ENCODE assay signal across 8 mouse cellular contexts in the genomic region with DNA sequence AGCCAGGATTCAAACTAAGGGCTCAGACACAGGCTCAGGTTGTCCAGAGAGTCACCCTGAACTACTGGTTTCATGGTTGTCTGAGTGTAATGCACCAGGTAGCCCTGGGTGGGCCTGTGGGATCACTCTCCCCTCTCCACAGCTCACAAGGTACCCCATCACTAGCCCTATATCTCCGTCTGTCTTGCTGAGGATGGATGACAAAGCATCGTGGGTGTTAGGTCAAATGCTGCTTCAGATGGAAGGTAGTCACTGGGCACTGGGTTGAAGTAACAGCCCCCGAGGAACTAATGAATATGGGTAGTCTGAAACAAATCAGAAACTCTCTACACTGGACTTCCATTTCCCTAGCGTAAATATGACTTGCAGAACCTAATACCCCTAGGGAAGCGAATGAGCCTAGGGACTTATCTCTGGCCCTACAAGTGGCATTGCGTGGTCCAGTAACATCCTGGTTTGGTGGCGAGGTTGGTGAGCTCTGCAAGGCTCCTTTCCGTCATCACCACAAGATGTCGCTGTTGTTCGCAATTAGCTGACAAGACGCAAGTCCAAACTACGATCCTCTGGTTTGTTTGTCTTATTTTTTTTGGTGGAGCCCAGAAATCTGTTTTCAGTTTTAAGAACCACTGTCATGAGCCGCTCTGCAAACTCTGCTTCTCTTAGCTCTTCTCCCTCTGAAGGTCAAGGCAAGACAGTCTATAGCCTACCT. TPM values are rescaled to one million over a fixed set of nuclear protein-coding genes. Genes with fewer than 3 reads are reported as not detected.
A peak's percentile ranks its signal among the peaks of the same experiment; 100 is the strongest.
DNase-seq lines count a peak whose midpoint lies in the region; ATAC-seq lines count a peak whose summit lies in the region.

No protein-coding gene starts in this region.

- H3K36me3 ChIP-seq in hindbrain, embryonic 10.5 days, result no peaks in the 10 kb centered on the region
- no peaks in the 10 kb centered on the region for H3K36me3 ChIP-seq in hindbrain, embryonic 13.5 days
- no peaks in the 10 kb centered on the region for H3K36me3 ChIP-seq in limb, embryonic 13.5 days
- H3K36me3 ChIP-seq in midbrain, embryonic 15.5 days (replicated peaks), result no peaks in the 10 kb centered on the region

- ATAC-seq in hindbrain, embryonic 13.5 days (ENCODE audit: low FRiP score), result no peak
- peak; percentile 76 for ATAC-seq in granulocyte monocyte progenitor cell, adult 5-6 weeks (replicated peaks; ENCODE audit: poor library complexity, severe bottlenecking)
- ATAC-seq in limb, embryonic 13.5 days (ENCODE audit: low FRiP score, low read depth), result peak; percentile 69; the same call in 1 of the 2 replicates
- ATAC-seq in midbrain, embryonic 15.5 days (replicated peaks), result peak; percentile 58

- no peak overlapping the region for H3K27ac ChIP-seq in hindbrain, embryonic 10.5 days
- no peak overlapping the region for H3K27ac ChIP-seq in hindbrain, embryonic 13.5 days
- H3K27ac ChIP-seq in limb, embryonic 13.5 days, result no peak overlapping the region; the same call in 1 of the 2 replicates
- H3K27ac ChIP-seq in midbrain, embryonic 15.5 days, result no peak overlapping the region

- WGBS in hindbrain, embryonic 10.5 days, result 19% methylated on average over 13 of the region's 13 CpGs
- WGBS in hindbrain, embryonic 13.5 days, result 21% methylated on average over 13 of the region's 13 CpGs
- 16% methylated on average over 13 of the region's 13 CpGs for WGBS in limb, embryonic 13.5 days
- WGBS in midbrain, embryonic 15.5 days, result 20% methylated on average over 13 of the region's 13 CpGs

- H3K9ac ChIP-seq in hindbrain, embryonic 13.5 days, result no peak overlapping the region
- H3K9ac ChIP-seq in limb, embryonic 13.5 days, result peak overlapping the region; percentile 20; the same call in 1 of the 2 replicates
- no peak overlapping the region for H3K9ac ChIP-seq in midbrain, embryonic 15.5 days

- peaks cover 13% of the 10 kb centered on the region; the same call in 1 of the 2 replicates for H3K4me1 ChIP-seq in hindbrain, embryonic 10.5 days (replicated peaks)
- no peaks in the 10 kb centered on the region for H3K4me1 ChIP-seq in hindbrain, embryonic 13.5 days (replicated peaks)
- 0 out of 2 replicates have a peak, but pooled peaks cover 6% of the 10 kb centered on the region for H3K4me1 ChIP-seq in limb, embryonic 13.5 days
- H3K4me1 ChIP-seq in midbrain, embryonic 15.5 days, result no peaks in the 10 kb centered on the region

- H3K9me3 ChIP-seq in hindbrain, embryonic 10.5 days, result no peaks in the 10 kb centered on the region
- no peaks in the 10 kb centered on the region for H3K9me3 ChIP-seq in hindbrain, embryonic 13.5 days
- H3K9me3 ChIP-seq in limb, embryonic 13.5 days, result no peaks in the 10 kb centered on the region
- H3K9me3 ChIP-seq in midbrain, embryonic 15.5 days, result no peaks in the 10 kb centered on the region

- no peak overlapping the region for H3K4me3 ChIP-seq in hindbrain, embryonic 10.5 days
- H3K4me3 ChIP-seq in hindbrain, embryonic 13.5 days, result no peak overlapping the region
- H3K4me3 ChIP-seq in limb, embryonic 13.5 days, result no peak overlapping the region
- H3K4me3 ChIP-seq in midbrain, embryonic 15.5 days, result no peak overlapping the region

- H3K27me3 ChIP-seq in hindbrain, embryonic 10.5 days (ENCODE audit: insufficient read depth, poor library complexity, severe bottlenecking), result no peaks in the 10 kb centered on the region
- no peaks in the 10 kb centered on the region for H3K27me3 ChIP-seq in hindbrain, embryonic 13.5 days
- no peaks in the 10 kb centered on the region for H3K27me3 ChIP-seq in limb, embryonic 13.5 days
- H3K27me3 ChIP-seq in midbrain, embryonic 15.5 days (replicated peaks), result no peaks in the 10 kb centered on the region

- DNase-seq in hindbrain, embryonic 10.5 days (ENCODE audit: low spot score), result peak; percentile 68
- DNase-seq in embryo, embryonic 11 days, result peak; percentile 89
- DNase-seq in kidney, adult 8-10 months, result peak; percentile 78 to 84
- DNase-seq in spleen, adult 18-20 months, result peak; percentile 46 to 69

- H3K4me2 ChIP-seq in hindbrain, embryonic 13.5 days, result no peak overlapping the region
- H3K4me2 ChIP-seq in limb, embryonic 13.5 days (replicated peaks), result peak overlapping the region; percentile 39; the same call in 1 of the 2 replicates
- no peak overlapping the region for H3K4me2 ChIP-seq in midbrain, embryonic 15.5 days

RNA-seq across cellular contexts. Expression of a gene that starts 12.2 kb away (rescaled TPM):
- polyA plus RNA-seq in hindbrain, embryonic 10.5 days (2016; fragmentation: Nextera tagmentation; extraction: Ambion mirVana), result 1.1 and 2.9 TPM in 2 replicates
- polyA plus RNA-seq in hindbrain, embryonic 13.5 days (2015; fragmentation: Nextera tagmentation; extraction: Ambion mirVana), result 4.8 and 6.9 TPM in 2 replicates
- total RNA-seq in granulocyte monocyte progenitor cell, adult 5-6 weeks (2014; fragmentation: Nextera tagmentation), result not detected in 2 replicates
- total RNA-seq in granulocyte monocyte progenitor cell, adult 5-6 weeks (2017), result not detected in 2 replicates
- 0.34 and 0.60 TPM in 2 replicates for polyA plus RNA-seq in limb, embryonic 13.5 days (2015; fragmentation: Nextera tagmentation; extraction: Ambion mirVana)
- polyA plus RNA-seq in midbrain, embryonic 15.5 days (2015; fragmentation: Nextera tagmentation; extraction: Ambion mirVana), result 2.9 and 3.1 TPM in 2 replicates

RNA-seq across cellular contexts. Expression of a gene that starts 58.4 kb away (rescaled TPM):
- polyA plus RNA-seq in hindbrain, embryonic 10.5 days (2016; fragmentation: Nextera tagmentation; extraction: Ambion mirVana), result 1.3 and 1.6 TPM in 2 replicates
- 2.3 and 2.8 TPM in 2 replicates for polyA plus RNA-seq in hindbrain, embryonic 13.5 days (2015; fragmentation: Nextera tagmentation; extraction: Ambion mirVana)
- total RNA-seq in granulocyte monocyte progenitor cell, adult 5-6 weeks (2014; fragmentation: Nextera tagmentation), result 4.5 and 4.6 TPM in 2 replicates
- 4.7 and 8.7 TPM in 2 replicates for total RNA-seq in granulocyte monocyte progenitor cell, adult 5-6 weeks (2017)
- 1.7 and 2.5 TPM in 2 replicates for polyA plus RNA-seq in limb, embryonic 13.5 days (2015; fragmentation: Nextera tagmentation; extraction: Ambion mirVana)
- polyA plus RNA-seq in midbrain, embryonic 15.5 days (2015; fragmentation: Nextera tagmentation; extraction: Ambion mirVana), result 3.7 and 4.3 TPM in 2 replicates
